Mouse (Mus musculus): ENCODE measurements around the gene Prtn3.

DNA sequence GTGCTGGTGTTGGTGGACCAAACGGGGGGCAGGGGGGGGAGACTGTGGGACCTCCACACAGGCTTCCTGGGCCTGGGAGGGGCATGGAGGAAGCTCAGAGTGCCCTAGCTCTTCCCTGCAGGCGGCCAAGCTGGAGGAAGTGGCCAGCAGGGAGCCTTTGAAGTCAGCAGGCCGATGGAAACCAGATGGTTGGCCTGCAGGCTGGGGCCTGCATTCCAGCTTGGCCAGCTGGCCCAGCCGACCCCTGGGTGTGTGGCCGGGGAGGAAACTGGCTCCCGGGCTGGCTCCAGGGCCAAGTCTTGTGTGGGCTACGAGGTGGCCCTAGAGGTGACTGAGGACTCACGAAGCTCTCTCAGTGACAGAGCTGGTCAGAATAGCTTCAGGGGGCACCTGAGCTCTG is 58.5 kb downstream of the Prtn3 start:
- TF ChIP-seq POLR2A (IDR thresholded peaks at IDR 0.05; ENCODE audit: control insufficient read depth, low read depth, low read length) (no peak), CTCF (IDR thresholded peaks at IDR 0.05; ENCODE audit: control insufficient read depth, insufficient read depth, insufficient replicate concordance, low read depth, low read length) (no peak)
